Mouse (Mus musculus): ENCODE data around the gene Ccdc78. TPM values are rescaled to one million over a fixed set of nuclear protein-coding genes. Genes with fewer than 3 reads are reported as not detected.

The Ccdc78 gene
- total RNA-seq, 2 experiments from 2014 or later = not detected

DNA sequence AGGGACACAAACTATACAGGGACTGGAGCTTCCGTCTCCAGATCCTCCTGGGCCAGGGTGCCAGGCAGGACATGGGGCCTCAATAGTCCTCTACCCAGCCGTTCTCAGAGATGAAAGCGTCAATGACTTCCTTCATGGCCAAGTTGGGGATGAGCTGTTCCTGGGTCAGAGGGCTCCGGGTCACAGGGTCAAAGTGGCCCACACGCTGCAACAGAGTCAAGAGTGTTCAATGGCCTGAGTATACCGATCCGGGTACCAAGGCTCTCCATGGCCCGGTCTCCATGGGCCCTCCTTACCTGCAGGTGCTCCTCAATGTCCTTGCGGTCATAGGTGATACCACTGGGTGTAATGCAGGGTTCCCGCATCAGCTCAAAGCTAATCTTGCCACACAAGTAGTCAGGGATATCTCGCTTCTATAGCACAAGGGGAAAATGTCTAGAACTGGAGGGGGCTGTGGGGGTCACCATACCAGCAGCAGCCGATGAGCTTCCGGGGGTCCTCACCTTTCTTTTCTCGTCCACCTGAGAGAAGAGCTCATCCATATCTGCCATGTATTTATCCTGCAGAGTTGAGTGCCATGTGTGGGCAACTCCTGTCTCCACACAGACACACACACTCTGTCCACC is 44.5 kb downstream of the Ccdc78 start:
- intact Hi-C loops (cut with DNase I) = no loop called here
- Histone ChIP-seq H3K4me3 (peak overlapping the region; percentile 72; the same call in 1 of the 2 replicates), H3K27ac (no peak overlapping the region)
- TF ChIP-seq CTCF (IDR thresholded peaks at IDR 0.05) = no peak
- no peak for DNase-seq (ENCODE audit: extremely low spot score in 1 of 2, low spot score in 2 of 2)

DNA sequence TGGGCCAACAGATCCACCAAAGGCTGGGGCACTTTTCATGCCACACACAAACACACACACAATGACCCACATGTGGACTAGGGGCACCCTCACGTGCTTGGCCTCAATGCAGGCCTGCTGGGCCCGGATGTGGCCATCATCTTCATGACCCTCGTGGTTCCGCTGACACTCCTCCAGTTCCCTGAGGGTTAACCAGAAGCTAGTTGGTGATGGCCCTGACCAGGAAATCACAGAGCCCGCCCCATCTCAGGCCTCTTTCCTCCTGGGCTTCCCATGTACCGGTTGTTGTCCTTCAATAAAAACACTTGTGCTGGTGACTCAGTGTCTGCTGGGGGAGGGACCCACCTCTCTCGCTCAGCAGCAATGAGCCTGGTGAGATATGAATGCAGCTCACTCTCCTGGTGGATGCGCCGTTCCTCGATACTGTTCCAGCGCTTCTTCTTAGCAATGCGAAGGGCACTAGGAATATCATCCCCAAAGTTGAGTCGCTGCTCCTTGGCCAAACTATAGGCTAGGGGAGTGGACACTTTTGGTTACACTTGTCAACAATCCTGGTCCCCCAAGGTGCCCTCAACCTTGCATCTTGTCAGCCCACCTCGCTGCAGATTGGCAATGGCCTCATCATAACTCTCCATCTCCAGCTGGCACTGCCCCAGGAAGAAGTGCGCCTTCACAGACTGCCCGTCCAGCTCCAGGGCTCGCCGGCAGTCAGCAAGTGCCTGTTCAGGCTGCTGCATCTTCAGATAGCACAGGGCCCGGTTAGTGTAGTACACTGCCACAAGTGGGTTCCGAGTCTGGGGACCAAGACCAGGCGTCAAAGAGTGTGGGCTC is 45.3 kb downstream of the Ccdc78 start:
- intact Hi-C loops (cut with DNase I) = no loop called here
- Histone ChIP-seq H3K27ac (peak overlapping the region; percentile 99), H3K4me3 (peak overlapping the region; percentile 72)
- TF ChIP-seq CTCF (IDR thresholded peaks at IDR 0.05) = no peak
- no peak for DNase-seq (ENCODE audit: extremely low spot score in 1 of 2, low spot score in 2 of 2)

DNA sequence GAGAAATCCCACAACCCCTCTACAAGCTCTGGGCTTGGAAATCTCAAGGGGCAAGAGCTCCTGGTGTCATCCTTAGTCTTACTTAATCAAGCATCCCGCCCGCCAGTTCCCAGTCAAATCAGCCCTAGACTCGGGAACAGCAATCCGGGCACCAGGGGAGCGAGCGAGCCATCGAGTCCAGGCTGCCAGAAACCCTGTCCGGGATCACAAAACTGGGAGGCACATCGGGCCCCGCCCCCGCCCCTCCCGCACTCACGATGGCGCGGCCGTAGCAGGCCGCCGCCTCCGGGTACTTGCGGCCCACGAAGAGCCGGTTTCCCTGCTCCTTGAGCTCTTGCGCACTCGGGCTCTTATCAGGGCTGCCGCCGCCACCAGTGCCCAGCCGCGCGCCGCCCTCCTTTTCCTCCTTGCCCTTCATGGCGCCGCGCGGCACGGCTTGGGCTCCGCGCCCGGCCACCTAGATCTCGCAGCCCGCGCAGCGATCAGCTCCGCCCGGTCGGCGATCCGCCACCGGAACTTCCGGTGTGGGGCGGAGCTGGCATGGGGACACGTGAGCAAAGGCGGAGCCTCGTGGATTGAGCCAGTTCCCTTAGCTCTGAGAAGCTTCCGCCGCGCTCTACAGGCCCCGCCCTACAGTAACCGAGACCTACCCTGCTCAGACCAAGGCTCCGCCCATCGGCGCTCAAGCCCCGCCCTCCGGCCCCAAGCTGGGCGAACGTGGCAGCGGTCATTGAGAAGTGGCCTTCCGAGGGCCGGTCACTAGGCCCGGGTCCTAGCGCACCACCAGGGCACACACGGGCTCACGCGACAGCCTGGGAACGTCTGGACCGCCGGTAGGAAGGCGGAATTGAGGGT is 46.3 kb downstream of the Ccdc78 start:
- intact Hi-C loops (cut with DNase I) = no loop called here
- peak; percentile 97 to 98 for DNase-seq (ENCODE audit: extremely low spot score in 1 of 2, low spot score in 2 of 2)
- peak overlapping the region; percentile 99 for H3K27ac ChIP-seq
- H3K4me3 ChIP-seq = peak overlapping the region; percentile 72
- TF ChIP-seq CTCF (IDR thresholded peaks at IDR 0.05) = no peak

DNA sequence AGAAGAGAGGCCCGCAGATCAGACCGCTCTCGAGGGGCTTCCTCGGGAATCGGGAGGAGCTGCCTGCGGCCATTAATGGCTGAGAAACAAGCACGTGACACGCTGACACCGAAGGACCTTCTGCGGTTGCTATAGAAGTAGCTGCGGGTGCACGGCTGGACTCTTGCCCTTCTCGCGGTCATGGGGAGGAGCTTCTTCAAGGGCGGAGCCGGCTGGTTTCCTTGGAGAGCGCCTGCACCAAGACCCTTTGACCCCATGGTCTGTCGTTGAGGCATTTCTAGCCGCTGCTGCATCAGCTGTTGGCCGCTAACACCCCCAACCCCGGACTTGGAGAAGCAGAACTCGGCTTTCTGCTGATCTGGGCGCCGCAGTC is 46.9 kb downstream of the Ccdc78 start, which contains the start of gene Stub1:
Gene Stub1 (minus strand): TSS at position 114 of the 373 bp plus-strand sequence.
- DNase-seq (ENCODE audit: extremely low spot score in 1 of 2, low spot score in 2 of 2) = peak; percentile 79 to 80
- intact Hi-C loops (cut with DNase I) = no loop called here
- no peak for TF ChIP-seq CTCF (IDR thresholded peaks at IDR 0.05)
- Histone ChIP-seq H3K4me3 (peak within 1 kb of the TSS; percentile 72), H3K27ac (peak within 1 kb of the TSS; percentile 99)

DNA sequence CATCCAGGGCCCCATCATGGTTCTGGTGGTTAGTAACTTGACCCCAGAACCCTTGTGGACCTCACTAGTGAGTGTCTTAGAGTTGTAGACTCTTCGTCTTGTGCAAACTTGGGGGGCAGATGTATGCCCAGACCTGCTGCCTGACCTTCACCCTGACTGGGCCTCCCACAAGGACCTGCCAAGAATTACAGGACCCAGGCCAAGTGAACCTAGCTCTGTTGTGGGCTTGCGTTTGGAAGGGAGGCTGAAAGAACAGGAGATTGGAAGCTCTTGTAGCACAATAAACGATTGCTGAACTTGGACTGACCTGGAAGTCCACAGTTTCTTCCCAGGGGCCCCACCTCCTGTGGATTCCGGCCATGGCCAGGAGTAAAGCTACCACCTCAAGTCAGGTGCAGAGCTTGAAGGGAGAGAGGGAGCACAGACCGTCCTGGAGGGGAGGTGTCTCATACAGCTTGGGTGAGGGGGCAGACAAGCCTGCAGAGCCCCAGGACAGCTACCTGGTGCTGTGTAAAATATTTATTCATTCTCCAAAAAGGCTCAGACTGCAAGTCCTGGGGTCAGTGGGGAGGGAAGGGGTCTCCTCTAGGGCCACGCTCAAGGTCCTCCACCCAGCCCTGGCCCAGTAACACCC is 47.7 kb downstream of the Ccdc78 start:
- no peak for TF ChIP-seq CTCF (IDR thresholded peaks at IDR 0.05)
- Histone ChIP-seq H3K27ac (peak overlapping the region; percentile 99), H3K4me3 (peak overlapping the region; percentile 72)
- intact Hi-C loops (cut with DNase I) = no loop called here
- DNase-seq (ENCODE audit: extremely low spot score in 1 of 2, low spot score in 2 of 2) = no peak

DNA sequence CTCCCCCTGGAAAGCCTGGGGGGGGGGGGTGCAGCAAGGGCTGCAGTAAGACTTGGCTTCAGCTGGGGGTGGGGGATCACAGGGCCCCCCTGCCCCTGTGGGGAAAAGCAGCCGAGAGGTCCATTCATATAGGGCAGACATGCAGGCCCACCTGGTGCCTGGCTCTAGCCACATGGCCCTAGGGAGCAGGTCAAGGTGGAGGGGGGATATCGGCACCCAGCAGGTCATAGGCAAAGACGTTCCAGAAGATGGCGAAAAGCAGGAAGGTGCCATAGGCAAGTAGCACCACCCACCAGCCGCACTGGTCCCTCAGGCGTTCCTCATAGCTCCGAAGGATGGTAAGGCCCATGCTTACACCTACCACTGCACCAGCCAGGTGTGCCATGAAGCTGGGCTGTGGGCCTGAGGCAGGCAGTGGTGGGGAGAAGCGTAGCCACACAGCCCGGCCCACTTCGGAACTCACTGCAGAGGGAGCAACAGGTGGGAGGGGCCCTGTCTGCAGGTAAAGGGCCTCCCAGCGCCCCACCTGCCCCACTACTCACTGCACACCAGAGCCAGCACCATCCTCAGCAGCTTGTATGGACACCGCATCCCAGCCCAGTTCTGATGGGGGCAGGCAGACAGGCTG is 48.3 kb downstream of the Ccdc78 start:
- Histone ChIP-seq H3K4me3 (peak overlapping the region; percentile 72), H3K27ac (no peak overlapping the region; the same call in 1 of the 2 replicates)
- intact Hi-C loops (cut with DNase I) = no loop called here
- no peak for TF ChIP-seq CTCF (IDR thresholded peaks at IDR 0.05)
- no peak for DNase-seq (ENCODE audit: extremely low spot score in 1 of 2, low spot score in 2 of 2)

DNA sequence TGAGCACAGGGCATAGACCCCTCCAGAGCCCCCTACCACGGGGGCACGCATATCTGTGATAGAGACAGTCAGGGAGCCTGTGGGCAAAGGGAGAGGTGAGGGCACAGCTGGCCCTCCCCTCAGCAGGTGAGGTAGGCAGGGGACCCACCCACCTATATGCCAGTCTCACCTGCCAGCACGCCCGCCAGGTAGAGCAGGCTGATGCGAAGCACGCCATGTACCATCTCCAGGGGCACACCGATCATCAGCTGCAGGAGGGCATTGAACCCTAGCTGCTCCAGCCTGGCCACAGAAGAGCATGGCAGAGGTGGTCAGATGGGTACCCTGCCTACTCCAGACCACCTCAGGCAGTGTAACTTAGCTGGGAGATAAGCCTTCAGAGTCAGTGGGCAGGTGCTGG is 48.9 kb downstream of the Ccdc78 start:
- Histone ChIP-seq H3K4me3 (no peak overlapping the region), H3K27ac (no peak overlapping the region)
- TF ChIP-seq CTCF (IDR thresholded peaks at IDR 0.05) = no peak
- intact Hi-C loops (cut with DNase I) = no loop called here
- no peak for DNase-seq (ENCODE audit: extremely low spot score in 1 of 2, low spot score in 2 of 2)

DNA sequence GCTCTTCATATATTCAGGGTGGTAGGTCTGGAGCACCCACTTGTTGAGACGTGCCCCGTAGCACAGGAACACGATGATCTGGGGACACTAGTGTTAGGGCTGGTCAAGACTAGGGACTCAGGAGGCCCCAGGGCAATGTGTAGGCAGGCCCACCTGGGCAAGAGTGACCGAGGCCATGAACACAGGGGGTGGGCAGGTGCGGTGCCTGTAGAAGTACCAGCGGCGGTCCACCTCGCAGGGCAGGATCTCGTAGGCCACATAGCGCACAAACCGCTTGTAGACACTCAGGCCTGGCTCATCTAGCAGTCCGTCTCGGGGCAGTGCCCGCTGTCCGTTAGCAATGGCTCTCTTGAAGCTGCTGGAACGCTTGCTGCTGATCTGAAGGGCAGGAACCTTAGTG is 49.4 kb downstream of the Ccdc78 start:
- Histone ChIP-seq H3K27ac (peak overlapping the region; percentile 96), H3K4me3 (peak overlapping the region; percentile 66)
- TF ChIP-seq CTCF (IDR thresholded peaks at IDR 0.05) = no peak
- intact Hi-C loops (cut with DNase I) = no loop called here
- DNase-seq (ENCODE audit: extremely low spot score in 1 of 2, low spot score in 2 of 2) = no peak

DNA sequence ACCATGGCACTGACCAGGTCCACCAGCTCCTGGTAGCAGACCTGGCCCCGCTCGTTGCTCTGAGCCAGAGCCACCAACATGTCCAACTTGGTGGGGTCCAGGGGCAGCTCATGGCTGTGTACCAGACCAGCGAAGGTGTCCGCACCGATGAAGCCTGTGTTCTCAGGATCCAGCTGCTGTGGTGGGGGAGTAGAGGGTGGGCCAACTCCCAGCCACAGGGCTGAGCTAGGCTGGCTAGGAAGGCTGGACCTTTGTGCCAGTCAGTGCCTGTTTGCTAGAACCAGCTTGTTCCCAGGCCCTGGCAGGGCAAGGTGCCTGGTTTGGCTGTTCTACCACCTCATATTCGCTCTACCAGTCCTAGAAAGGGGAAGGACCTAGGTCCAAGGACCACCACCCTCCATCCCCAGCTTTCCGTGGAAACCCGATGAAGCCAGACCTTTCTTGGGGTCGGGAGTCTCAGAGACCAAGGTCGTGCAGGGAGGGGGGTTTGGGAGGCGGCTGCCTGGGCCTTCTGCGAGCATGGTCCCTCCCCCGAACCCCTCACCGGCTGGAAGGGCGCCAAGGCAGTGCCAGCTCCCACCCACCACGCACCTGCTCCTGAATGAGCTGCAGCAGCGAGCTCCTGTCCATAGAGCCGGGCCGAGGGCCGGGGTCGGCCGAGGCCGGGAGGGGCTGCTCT is 50.2 kb downstream of the Ccdc78 start:
- TF ChIP-seq CTCF (IDR thresholded peaks at IDR 0.05) = no peak
- no peak for DNase-seq (ENCODE audit: extremely low spot score in 1 of 2, low spot score in 2 of 2)
- intact Hi-C loops (cut with DNase I) = no loop called here
- Histone ChIP-seq H3K27ac (peak overlapping the region; percentile 96), H3K4me3 (peak overlapping the region; percentile 66)

DNA sequence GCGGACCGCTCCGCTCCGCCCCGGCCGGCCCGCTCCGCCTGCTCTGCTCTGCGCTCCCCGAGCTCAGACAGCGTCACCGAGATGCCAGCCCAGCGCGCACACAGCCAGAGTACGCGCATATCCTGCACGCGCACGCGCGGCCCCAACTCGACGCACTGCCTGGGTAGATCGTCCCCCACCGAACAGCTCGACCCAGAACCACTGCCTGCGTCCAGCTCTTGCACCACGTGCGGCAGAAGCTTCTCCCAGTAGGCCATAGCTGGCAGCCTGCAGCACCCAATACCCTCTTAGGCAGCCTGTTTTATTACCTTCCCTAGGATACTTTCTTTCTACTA is 50.7 kb downstream of the Ccdc78 start, which contains the start of gene Rhbdl1:
Gene Rhbdl1 (minus strand): TSS at position 220 of the 335 bp plus-strand sequence.
- intact Hi-C loops (cut with DNase I) = no loop called here
- Histone ChIP-seq H3K4me3 (peak within 1 kb of the TSS; percentile 66), H3K27ac (peak within 1 kb of the TSS; percentile 96)
- DNase-seq (ENCODE audit: extremely low spot score in 1 of 2, low spot score in 2 of 2) = peak; percentile 83 to 85
- no peak for TF ChIP-seq CTCF (IDR thresholded peaks at IDR 0.05)
